Mouse (Mus musculus): Measurements from ENCODE around the gene Schip1. TPM values are rescaled to one million over a fixed set of nuclear protein-coding genes. Genes with fewer than 3 reads are reported as not detected.

The Schip1 gene
- total RNA-seq, 2 experiments from 2014 or later, result 277 to 334 TPM

DNA sequence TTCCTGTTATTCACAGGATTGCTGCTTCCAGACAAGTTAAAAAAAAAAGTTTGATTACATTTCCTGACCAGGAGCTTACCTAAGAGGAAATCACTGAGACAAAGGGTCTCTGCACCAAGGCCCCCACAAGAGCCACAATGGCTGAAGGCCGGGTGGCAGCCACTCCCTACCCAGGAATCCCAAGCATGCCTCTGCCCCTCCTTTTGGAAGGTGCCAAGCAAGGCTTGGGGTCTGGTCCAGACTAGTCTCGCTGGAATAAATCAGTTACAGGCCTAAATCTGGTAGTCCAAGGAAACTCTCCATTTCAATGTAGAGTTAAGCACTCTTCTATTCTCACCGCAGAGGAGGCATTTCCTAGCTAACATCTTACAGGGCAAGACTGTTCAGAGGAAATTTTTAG is 427.9 kb downstream of the Schip1 start:
- DNase-seq (ENCODE audit: low spot score in 2 of 2), result no peak
- intact Hi-C loops (cut with DNase I), result loop anchor here (10.0 kb wide), 1 partner anchor 128 kb away; no protein-coding TSS in a partner anchor

DNA sequence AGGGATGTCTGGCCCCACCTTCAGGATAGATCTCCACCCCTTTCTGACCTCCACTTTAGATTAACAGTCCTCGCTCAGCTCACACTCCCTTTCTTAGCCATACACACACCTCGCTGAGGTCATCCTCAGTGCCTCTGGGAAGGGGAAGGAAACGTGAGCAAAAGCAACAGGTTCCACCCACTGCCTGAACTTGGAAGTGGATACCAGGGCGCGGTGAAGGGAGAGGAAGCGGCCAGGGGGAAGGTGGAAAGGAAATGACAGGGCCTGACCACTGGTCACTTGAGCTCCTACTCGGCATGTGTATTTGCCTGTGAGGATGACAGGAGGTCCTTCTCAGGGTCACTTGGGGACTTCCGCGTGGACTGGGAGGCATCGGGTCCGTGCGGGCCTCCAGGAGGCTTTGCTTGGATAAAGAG is 428.6 kb downstream of the Schip1 start:
- no peak for DNase-seq (ENCODE audit: low spot score in 2 of 2)
- intact Hi-C loops (cut with DNase I), result loop anchor here (10.0 kb wide), 1 partner anchor 128 kb away; no protein-coding TSS in a partner anchor

DNA sequence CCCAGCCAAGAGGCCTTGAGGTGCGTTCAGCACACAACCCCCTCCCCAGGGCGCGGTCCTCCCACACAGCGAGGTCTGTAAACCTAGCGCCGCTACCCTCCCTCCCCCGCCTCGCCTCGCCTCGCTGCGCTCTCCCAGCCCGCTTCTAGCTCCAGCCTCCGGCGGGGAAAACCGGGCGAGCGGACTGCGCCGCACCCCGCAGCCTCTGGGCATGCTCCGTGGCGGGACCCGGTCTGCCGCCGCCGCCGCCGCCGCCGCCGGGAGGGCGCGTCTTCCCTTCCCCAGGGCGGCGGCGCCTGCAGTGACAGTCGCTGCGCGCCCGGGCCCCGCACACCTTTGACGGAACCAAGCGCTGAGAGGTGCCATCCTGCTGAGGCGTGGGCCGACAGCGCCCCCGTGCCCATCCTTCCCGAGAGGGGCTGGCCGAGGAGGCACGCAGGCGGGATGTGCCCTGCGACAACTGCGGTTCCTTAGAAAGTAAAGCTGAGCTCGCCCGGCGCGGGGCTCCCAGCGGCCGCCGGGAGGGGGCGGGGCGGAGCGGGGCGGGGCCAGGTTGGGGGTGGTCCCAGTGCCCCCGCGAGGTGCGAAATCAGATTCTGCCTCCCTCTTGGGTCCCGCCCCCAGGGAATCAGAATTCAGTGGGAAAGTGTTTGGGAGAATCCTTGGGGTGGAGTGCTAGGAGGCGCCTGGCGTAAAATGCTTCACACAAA is 429.1 kb downstream of the Schip1 start:
- peak; percentile 74 to 78 for DNase-seq (ENCODE audit: low spot score in 2 of 2)
- intact Hi-C loops (cut with DNase I), result loop anchor here (2.0 to 10.0 kb wide), 2 partner anchors 49 to 129 kb away; no protein-coding TSS in a partner anchor

DNA sequence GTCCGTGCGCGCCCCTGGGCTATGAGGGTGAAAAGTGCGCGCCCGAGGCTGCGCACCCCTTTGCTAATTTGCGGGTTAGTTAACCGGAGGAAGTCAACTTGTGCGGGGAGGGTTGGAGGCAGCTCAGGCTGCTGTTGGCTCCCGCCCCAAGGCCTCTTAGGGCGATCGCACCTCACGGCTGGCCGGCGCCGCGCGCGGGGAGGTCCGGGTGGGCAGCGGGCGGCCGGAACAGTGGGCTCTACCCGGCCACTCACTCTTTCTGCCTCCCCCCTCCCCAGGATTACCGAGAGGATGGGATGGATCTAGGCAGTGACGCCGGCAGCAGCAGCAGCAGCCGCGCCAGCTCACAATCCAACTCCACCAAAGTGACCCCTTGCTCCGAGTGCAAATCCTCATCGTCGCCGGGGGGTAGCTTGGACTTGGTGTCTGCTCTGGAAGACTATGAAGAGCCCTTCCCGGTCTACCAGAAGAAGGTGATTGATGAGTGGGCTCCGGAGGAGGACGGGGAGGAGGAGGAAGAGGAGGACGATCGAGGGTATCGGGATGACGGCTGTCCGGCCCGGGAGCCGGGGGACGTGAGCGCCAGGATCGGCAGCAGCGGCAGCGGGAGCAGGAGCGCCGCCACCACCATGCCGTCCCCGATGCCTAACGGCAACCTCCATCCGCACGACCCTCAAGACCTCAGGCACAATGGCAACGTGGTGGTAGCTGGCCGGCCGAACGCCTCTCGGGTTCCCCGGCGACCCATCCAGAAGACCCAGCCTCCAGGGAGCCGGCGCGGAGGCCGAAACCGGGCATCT is 429.9 kb downstream of the Schip1 start:
- intact Hi-C loops (cut with DNase I), result loop anchor here (1.0 to 10.0 kb wide), 3 partner anchors 22 to 130 kb away; no protein-coding TSS in a partner anchor
- DNase-seq (ENCODE audit: low spot score in 2 of 2), result peak in 1 of 2 experiments; percentile 28

DNA sequence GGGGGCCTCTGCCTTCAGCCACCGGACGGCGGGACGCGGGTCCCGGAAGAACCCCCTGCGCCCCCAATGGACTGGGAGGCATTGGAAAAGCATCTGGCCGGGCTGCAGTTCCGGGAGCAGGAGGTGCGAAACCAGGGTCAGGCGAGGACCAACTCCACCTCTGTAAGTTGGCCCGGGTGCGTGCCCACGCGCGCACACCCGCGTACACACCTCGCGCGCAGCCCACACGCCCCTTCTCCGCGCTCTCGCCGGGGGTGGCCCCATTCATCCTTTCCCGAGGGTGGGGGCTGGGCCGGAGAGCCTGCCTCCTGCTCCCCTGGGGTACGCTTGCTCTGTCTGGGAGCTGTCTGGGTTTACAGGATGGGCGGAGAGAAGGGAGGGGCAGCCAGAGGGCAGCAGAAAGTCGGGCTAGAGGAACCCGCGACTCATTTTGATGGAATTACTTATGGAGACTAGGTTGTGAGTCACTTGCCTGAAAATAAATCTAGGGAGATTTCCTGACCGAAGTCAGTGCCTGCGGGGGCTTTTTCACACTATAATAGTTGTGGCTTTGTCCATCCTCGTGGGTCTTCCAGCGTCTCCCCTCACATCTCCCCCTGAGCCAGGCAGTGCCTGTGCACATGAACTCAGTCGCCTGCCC is 430.6 kb downstream of the Schip1 start:
- DNase-seq (ENCODE audit: low spot score in 2 of 2), result peak; percentile 56 to 74
- intact Hi-C loops (cut with DNase I), result loop anchor here (1.0 to 10.0 kb wide), 3 partner anchors 21 to 130 kb away; no protein-coding TSS in a partner anchor

DNA sequence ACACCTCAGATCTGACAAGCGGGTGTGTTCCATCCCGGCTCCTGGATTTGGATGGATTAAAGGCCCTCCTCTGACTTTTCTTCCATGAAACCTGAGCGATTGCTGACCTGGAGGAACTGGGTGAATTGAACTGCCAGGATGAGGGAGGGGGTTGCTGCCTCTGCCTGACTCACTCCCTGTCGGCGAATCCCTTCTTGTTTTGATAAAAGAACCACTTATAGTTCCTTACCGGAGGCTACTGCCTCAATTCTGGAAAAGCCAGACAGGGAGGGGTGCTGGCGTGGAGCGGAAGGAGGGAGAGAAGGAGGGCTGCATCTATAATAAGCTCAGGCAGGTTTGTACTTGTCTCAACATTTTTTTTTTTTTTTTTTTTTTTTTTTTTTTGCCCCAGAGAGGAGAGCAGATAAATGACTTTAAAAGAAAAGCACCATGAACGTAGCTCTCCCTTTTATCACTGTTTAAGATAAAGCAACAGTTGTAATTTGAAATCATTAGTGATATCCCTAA is 431.2 kb downstream of the Schip1 start:
- DNase-seq (ENCODE audit: low spot score in 2 of 2), result peak; percentile 24 to 65
- intact Hi-C loops (cut with DNase I), result loop anchor here (1.0 to 10.0 kb wide), 3 partner anchors 21 to 131 kb away; no protein-coding TSS in a partner anchor

DNA sequence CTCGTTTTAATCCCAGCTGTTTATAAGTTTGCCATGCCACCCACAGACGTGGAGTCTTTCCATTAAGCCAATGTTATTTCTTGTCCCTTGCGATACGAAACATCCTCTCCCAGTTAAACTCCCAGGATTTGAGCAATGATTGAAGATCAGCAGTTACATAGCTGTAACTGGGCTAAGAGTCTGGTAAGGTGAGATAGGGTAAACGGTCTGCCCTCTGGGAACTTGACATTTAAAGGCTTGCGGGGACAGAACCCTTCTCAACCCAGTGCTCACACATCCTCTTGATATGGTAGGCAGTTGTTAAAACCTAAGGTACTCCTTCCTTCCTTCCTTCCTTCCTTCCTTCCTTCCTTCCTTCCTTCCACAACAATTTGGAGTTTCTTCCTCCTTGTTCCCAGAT is 431.9 kb downstream of the Schip1 start:
- intact Hi-C loops (cut with DNase I), result loop anchor here (10.0 kb wide), 1 partner anchor 132 kb away; no protein-coding TSS in a partner anchor
- no peak for DNase-seq (ENCODE audit: low spot score in 2 of 2)

DNA sequence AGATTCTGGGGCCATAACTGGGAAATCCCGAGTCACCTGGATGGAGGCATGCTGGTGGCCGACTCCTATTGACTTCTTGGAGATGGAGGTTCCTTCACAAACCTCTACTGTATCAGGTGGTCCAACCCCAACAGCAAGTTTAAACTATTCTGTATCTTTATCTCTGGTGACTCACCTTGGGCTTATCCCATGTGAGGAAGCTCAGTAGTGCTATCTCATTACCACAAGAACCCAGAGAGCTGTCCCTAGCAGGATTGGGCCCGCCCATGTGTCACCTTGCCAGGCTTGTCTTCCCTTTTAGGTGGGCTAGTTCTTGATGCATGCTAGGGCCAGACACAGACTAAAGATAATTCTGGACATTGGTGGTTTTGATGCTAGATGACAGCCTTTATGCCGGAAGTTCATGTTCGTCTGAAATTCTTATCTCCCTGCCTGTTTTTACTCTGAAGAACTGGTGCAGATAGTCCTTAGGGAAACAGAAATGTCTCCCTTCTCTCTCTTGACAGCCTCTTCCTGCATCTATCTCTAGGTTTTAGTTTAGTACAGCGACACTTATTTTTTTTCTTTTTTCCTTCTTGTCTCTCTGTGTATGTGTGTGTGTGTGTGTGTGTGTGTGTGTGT is 435.0 kb downstream of the Schip1 start:
- intact Hi-C loops (cut with DNase I), result loop anchor here (10.0 kb wide), 1 partner anchor 135 kb away; no protein-coding TSS in a partner anchor

DNA sequence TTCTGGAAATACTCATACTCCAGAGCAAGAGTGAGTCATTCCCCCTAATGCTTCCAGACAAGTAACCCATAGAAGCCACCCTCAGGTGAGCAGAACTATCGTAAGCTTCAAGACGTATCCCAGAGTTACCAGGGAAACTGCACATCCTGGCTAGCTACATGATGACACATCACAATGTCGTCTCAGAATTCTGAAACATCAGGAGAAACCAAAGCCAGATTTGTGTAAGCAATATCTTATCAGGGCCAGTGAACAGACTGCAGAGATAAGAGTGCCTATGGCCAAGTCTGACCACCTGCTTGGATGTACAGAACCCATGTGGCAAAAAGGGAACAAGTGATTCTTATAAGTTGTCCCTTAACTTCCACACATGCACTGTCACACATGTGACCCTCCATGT is 440.2 kb downstream of the Schip1 start:
- no peak for DNase-seq (ENCODE audit: low spot score in 2 of 2)
- intact Hi-C loops (cut with DNase I), result no loop called here

More for the DNA sequence above, 435.0 kb downstream of the Schip1 start:
- no peak for DNase-seq (ENCODE audit: low spot score in 2 of 2)

DNA sequence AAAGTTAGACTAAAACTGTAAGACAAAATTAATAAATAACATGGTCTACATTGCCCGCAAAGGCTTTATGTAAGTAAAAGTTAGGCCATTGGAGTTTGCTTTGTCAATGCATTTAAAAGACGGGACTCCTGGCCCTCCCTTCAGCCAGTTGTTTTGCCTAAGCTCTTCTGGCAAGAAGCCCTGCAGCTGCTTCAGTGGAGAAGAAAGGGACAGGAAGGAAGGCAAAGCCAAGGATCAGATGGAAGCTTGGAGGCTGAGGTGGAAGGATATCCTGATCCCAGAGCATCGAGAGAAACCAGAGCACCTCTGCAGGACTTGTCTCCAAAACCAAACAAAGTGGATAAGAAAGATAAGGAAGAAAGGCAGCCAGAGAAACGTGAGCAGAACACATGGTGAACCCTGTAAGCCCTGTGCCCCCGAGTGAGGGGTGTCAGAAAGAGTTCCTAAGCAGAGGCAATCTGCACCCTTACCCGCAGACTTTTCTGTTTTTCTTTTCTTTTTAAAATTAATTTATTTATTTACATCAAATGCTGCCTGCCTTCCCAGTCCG is 442.2 kb downstream of the Schip1 start:
- DNase-seq (ENCODE audit: low spot score in 2 of 2), result no peak
- intact Hi-C loops (cut with DNase I), result no loop called here

DNA sequence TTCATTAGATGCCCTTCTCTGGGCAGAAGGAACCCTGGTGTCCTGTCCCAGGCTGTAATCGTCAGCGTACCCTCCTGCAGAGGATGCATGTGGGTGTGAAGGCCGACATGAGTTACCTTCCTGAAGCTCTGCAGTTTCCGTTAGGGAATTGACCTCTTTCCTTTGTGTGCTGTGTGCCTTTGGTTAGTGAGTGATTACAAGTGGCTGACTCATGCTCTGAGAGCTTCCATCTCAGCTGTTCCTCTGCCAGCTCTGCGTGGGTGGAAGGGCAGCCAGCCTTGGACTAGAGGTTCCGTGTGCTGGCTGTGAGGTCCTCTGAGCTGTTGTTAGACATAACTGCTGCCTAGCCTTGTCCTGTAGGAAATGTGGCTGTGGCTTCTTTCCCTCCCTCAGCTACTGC is 444.0 kb downstream of the Schip1 start:
- DNase-seq (ENCODE audit: low spot score in 2 of 2), result peak in 1 of 2 experiments; percentile 80
- intact Hi-C loops (cut with DNase I), result no loop called here

DNA sequence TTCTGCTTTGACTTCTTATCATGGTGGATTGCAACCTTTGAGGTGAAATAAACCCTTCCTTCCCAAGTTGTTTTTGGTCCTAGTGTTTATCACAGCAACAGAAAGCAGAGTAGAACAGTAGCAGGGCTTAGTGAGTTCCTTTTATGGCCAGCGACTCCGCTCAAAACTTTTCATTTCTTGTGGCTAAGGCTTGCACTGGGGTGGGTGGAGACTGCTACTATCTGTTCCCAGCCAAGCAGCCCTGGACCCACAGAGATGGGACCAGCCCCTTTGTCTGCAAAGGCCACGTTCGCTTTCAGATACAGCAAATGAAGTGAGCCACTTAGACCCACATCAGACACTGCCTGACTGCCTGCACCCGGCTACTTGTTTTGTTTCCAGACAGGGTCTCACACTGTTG is 446.3 kb downstream of the Schip1 start:
- intact Hi-C loops (cut with DNase I), result no loop called here
- no peak for DNase-seq (ENCODE audit: low spot score in 2 of 2)

DNA sequence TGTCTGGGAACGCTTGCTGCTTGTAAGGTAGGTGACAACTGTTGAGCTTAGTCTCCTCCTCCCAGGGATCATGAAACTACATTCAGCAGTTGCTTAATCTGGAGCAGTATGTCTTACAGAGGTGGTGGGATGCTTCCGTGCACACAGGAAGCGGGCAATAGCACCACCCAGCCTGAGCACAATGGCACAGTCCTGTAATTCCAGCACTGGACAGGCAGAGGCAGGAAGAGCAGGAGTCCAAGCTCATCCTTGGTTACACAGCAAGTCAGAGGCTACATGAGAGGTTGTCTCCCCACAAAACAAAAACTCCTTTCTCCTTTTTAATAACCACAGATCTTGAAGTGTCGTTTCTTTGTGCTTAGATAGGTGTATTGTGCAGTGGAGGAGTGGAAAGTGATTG is 447.1 kb downstream of the Schip1 start:
- intact Hi-C loops (cut with DNase I), result no loop called here
- no peak for DNase-seq (ENCODE audit: low spot score in 2 of 2)

DNA sequence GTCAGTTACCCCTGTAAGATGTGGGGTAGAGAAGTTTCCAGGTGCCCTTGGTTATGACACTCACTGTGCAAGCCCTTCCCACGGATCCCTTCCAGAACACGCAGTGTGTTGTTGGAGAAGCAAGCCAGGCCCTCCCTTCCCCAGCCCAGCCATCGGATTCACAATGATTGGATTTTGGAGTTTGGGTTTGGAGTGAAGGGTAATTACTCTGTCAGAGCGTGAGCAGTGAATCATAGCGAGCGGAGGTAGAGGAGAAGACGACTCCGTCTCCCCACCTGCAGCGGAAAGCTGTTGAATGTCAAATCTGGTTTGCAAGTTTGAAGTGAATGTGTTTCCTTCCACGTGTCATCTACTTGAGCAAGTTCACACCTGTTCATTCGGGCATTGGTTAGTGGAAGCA is 447.7 kb downstream of the Schip1 start:
- no peak for DNase-seq (ENCODE audit: low spot score in 2 of 2)
- intact Hi-C loops (cut with DNase I), result no loop called here

DNA sequence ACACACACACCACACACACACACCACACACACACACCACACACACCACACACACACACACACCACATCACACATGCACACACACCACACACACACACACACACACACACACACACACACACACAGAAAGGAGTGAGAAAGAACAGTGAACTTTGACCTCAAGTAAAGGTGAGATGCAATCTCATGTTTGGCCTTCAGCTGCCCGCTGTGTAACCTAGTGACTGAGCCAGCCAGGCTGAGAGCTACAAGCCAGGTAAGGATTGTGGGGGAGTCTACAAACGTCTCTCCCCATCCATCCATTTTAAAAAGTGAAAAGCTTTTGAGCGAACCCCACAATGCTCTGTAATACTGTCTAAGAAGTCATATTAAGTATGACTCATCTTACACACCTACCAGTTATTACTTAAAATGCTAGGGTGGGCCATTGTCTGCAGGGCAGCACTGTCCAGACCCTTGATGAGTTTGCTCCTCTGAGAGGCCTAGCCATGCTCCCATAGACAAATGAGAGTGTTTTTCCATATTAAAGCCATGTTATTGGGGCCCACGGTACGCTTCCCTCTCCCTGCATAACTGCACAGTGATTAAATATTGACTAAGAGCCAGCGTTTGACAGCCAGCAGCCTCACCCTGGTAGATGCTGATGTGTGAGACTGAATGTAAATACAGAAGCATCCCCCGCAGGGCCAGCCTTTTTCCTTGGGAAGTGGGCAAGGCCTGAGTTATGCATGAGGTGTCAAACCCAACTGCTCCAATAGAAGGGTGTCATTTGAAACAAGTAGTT is 448.9 kb downstream of the Schip1 start:
- intact Hi-C loops (cut with DNase I), result no loop called here
- no peak for DNase-seq (ENCODE audit: low spot score in 2 of 2)

DNA sequence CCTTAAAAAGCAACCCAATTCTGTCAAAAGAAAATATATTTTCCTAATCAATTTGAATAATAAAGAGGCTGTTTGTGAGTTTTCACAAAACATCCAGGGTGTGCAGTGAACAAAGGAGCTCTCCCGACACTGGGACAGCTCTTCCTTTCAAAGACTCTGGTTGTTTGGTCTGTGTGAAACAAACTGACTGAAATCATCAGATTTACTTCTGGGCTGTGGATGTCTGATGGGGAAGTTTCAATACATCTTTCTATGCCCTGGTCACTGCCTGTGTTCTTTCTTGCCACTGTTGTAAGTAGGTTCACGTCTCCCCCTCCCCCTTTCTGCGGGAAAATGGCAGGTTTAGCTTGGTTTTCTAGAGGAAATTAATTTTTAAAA is 449.5 kb downstream of the Schip1 start:
- no peak for DNase-seq (ENCODE audit: low spot score in 2 of 2)
- intact Hi-C loops (cut with DNase I), result no loop called here

DNA sequence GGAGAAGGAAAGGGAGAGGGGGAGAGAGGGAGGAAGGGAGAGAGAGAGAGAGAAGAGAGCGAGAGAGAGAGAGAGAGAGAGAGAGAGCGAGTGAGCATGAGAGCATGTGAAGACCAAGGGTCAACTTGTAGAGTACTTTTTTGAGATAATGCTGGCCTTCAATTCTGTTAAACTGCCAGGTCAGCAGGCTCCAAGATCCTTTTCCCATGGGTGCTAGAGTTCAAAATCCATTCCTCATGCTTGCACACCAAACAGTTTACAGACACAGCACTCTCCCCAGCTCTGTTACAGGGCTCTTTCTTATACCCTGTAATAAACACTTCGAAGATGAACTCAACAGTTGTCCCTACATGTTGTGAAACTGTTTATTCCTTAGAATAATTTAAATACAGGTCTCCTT is 450.1 kb downstream of the Schip1 start:
- DNase-seq (ENCODE audit: low spot score in 2 of 2), result no peak
- intact Hi-C loops (cut with DNase I), result no loop called here

DNA sequence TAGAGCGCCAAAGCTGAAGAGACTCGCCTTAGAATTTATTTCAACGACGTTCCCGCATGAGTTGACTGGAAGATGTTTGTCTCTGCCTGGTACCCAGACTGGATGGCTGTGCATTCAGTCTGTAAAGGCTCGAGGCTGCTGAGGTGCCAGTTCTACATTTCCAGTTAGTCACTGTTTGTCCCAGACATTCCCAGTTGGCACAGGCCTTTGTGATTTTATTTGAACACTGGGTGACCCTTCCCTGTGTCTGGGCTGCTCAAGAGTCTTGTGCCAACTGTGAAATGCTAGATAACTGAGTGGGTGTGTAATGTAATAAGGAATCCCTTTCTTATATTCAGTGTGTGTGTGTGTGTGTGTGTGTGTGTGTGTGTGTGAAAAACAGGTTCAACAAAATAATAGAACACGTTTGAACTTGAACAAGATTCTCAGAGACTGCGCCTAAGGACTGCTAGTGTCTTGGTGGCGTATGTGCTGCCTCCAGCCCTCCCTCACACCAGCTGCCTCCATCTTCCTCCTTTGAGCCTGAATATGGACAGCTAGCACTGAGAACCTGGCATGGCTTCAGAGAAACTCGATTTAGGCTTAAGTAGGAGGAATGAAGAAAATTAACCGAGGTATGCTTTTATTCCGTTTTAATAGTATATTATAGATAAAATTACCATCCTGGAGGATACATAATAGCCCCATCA is 451.9 kb downstream of the Schip1 start:
- intact Hi-C loops (cut with DNase I), result loop anchor here (1.0 kb wide), 1 partner anchor 21 kb away; no protein-coding TSS in a partner anchor
- DNase-seq (ENCODE audit: low spot score in 2 of 2), result peak; percentile 51 to 92
